Mouse (Mus musculus): ENCODE results near the gene Nr2e3.
"Not testable (repeated sequence)": the region's sequence is repeated elsewhere in the genome, so short reads cannot be mapped to it uniquely, and the experiment has no call there.

The Nr2e3 gene

DNA sequence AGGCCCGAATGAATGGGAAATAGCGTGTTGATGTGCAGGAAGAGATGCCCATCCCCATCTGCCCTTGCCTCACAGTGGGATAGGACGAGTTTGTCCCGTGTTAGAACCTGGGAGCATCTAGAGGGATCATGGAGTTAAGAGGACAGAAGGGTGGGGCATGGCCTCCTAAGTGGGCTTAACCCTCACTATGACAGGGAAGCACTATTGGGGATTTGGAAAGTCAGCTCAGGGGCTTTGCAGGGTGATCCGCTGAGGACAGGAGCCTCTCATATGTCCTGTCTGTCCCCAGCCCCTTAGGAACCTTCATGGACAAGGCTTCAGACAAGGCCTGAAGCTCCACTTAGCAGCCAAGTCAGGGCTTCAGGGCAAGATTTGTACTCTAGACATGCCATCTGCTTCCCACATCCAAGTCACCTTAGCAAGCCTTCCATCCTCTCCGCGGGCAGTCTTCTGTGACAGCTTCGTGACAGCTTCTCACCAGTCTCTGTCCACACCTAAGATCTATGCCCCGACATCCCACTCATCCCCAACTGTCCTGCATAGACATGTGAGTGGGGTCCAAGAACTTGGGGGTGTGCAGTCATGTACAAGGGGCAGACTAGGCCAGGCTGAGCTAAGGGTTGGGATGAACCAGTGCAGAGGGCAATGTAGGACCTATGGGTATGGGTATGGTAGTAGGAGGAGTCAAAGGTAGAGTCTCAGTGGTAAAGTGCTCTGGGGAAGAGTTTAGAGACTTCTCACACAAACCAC, 9.3 kb downstream of the Nr2e3 start:
- no peak for DNase-seq (ENCODE audit: low read depth, low spot score)

- no peak for DNase-seq (ENCODE audit: low read depth, low spot score)
These were observed 10.5 kb downstream of the Nr2e3 start for GRCm38 (mm10) chr9:59949981-59950380.

DNA sequence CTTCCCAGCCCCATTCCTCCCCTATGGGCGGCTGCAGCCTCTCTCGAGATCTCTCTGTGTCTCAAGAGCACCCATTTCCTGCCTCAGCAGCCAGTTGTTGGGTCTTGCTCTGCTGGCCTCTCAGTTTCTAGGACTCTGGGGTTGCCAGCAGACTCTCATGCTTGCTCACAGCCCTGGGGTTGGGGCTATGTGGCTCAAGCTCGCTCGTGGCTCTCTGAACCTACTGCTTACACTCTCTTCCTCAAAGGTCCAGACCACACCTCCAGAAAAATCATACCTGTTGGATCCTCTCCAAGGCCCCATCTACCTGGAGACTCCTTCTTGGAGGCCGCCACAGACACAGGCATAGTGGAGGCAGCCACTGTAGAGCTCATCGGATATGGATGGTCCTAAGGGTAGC, 10.9 kb downstream of the Nr2e3 start:
- no peak for DNase-seq (ENCODE audit: low read depth, low spot score)

DNA sequence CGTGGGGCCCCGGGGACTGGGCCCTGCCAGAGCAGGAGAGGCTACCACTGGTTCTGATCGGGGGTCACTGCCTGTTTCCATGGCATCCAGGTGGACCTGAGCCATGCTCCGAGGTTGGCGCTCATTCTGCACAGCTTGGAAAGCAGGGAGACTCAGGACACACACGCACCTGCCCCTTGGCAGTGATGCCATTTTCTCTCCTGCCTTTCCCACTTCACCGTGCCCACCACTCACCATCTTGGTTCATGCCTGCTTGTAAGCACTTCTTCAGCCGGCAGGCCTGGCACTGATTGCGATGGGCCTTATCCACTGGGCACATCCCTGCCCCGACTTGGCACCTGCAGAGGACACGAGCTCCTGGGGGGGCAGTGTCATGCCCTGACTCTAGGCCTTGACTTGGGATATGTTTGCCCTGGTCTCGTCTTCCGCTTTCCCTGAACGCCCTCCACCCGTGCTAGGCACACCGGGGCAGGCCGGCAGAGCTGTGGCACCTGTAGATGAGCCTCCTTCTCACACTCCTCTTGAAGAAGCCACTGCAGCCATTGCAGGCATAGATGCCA, 11.7 kb downstream of the Nr2e3 start:
- DNase-seq (ENCODE audit: low read depth, low spot score), result no peak

DNA sequence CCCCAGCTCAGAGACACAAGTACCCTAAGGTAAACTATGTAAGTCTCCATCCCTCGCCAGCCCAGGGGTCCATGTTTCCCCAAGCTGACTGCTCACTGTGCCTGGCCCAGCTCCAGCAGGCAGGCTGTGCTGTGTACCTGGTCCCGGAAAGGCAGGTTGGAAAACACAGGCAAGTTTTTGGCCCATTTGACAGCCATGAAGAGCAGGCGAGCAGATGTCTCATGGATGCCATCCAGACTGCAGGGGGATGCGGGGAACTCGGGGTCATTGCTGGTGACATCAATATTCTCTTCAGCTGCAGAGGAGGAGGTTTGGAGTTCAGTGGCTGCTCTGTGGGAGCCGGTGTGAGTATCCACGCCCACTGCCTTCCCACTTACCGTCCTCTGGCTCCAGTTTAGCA, 12.2 kb downstream of the Nr2e3 start:
- DNase-seq (ENCODE audit: low read depth, low spot score), result no peak

DNA sequence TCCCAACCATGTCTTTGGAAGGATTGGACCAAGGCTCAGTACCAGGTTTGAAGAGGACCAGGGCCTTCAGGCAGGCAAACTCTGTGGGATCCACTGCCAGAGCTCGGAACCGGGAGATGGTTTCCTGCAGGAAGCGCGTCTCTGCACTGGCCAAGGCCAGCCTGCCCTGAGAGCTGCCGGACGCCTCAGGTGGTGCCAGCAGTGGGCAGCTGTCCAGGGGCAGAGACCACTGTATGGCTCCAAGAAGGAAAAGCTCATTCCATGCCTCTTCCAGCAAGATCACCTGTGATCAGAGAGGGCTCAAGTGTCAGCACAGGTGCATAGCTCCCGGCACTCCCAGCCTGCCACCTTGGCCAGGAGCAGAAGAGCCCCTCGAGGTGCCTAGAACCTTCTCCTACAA, 13.2 kb downstream of the Nr2e3 start:
- no peak for DNase-seq (ENCODE audit: low read depth, low spot score)

- DNase-seq (ENCODE audit: low read depth, low spot score), result no peak
These were observed 15.2 kb downstream of the Nr2e3 start for GRCm38 (mm10) chr9:59945241-59945640.

- DNase-seq (ENCODE audit: low read depth, low spot score), result no peak
These were observed 16.6 kb downstream of the Nr2e3 start for GRCm38 (mm10) chr9:59943826-59944225.

DNA sequence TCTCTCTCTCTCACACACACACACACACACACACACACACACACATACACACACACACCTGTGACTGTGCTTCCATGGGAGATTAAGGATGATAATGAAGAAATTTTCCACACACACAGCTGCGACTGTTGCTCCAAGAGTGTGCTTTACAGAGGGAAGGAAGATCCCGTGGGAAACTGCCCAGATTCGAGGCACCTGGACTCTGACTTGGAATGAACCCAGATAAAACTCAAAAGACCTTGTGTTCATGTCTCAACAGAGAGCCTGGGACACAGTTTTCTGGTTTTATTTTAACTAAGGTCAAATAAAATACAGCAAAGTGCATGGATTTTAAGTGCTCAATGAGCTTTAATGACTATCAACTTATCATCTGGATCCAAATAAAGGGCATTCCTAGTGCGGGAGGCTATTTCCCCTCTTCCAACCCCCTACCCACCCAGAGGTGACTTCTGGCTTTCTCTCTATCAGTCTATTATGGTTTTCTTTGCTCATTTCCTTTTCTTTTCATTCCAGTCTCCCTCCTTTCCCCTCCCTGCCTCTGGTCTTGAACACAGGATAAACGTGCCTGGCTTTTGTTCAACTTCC, 17.9 kb downstream of the Nr2e3 start:
- no peak for DNase-seq (ENCODE audit: low read depth, low spot score)

DNA sequence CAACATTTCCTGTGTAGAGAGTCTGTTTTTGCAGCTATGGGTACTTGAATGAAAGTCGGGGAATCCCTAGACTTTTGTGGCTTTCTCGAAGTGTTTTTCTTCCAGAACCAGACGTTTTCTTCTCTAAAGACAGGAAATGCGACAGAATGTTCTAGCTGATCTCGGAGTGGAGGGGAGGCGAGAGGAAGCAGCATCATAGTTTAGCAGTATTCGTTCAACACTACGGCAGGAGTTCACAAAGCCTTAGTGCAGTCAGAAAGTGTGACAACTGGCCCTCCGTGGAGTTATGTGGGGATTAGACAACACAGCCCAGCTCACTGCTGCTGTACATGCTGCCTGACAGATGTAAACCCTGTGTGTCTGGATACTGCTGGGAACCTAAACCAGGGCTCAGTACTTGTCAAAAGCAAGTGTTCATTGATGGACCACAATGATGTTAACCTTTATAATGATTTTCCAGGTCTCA, 18.5 kb downstream of the Nr2e3 start:
- DNase-seq (ENCODE audit: low read depth, low spot score), result no peak

DNA sequence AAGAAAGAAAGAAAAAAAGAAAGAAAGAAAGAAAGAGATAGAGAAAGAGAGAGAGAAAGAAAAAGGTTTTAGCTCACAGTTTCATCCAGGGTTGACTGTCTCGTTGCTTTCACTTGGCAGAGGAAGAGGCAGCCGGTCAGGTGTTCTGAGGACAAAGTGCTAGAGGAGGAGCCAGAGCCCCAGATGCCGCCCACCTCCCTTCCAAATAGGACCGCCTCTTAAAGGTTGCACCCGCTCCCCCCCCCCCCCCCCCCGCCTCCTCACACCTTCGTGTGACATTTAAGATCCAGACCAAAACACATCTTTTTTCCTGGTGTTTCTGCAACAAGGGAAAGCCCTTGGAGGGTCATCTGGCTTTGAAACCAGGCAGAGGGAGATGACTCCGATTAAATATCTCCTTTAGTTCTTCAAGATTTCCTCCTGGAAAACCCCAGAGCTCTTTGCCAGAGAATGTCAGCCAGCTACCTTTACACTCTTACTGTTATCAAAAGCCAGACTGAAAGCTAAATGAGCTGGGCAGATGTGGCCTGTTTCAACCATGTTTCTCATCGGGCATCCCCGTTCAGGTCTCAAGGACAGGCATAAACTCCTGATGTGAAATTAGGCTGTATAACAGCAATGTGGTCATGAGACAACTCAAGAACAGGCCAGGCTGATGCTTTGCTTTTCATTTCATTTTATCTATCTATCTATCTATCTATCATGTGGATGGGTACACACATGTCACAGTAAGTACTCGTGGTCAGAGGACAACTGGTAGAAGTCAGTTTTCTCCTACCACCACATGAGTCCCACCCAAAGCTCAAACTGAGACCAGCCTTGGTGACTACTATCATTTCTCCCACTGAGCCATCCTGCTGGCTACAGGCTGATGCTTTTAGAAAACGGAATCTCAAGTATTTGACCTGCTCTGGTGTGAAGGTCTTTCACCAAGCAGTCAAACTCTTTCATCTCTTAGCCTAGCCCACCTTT, 19.3 kb downstream of the Nr2e3 start:
- no peak for DNase-seq (ENCODE audit: low read depth, low spot score)

DNA sequence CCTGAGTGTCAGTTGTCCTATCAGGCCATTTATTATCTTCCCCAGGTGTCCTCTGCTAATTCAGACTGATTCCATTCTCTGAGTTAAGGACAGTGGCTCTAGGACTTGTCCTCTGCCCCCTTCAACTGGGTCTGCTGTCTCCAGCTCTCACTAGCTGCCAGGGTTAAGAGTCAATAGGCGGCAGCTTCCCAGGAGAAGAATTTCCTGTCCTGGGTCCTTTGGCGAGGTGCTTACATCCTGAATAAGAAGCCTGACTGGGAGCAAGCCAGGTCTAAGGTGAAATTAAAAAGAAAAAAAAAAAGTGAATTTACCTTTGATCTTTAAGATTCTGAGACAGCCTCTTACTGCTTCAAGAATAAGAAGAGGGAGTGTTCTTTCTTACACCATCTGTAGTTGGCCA, 20.8 kb downstream of the Nr2e3 start:
- no peak for DNase-seq (ENCODE audit: low read depth, low spot score)

DNA sequence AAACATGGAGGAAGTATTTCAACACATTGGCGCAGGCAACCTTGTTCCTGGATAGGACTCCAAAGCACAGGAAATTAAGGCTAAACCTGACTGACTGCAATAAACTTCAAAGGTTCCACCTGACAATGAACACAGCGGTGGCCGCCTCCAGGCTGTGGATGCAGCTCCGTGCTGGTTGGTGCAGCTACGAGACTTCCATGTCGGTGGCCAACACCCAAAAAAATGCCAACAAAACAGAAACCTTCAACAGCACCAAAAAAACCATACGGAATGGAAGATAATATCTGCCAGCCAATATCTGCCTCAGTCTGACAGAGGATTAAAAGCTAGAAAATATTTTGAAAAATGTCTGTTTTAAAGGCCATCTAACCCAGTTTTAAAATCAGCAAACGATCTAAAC, 21.9 kb downstream of the Nr2e3 start:
- no peak for DNase-seq (ENCODE audit: low read depth, low spot score)

DNA sequence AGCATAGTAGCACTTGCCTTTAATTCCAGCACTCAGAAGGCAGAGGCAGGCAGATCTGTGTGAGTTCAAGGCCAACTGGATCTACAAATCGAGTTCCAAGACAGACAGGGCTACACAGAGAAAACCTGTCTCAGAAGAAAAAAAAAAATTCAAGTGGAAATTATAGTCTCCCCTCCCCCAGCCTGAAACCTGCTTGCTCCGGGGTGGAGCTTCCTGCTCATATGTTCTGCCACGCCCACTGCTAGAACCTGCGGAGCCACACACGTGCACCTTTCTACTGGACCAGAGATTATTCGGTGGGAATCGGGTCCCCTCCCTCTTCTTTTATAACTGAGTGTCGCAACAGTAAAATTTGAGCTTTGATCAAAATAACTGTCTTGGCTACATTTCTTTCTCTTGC, 24.6 kb downstream of the Nr2e3 start:
- DNase-seq (ENCODE audit: low read depth, low spot score), result not testable (repeated sequence)

GRCm38 (mm10) chr9:59930248-59930647, 30.2 kb downstream of the Nr2e3 start:
- peak; percentile 6 for DNase-seq (ENCODE audit: low read depth, low spot score)

GRCm38 (mm10) chr9:59914761-59915160, 45.7 kb downstream of the Nr2e3 start:
- DNase-seq (ENCODE audit: low read depth, low spot score), result no peak

DNA sequence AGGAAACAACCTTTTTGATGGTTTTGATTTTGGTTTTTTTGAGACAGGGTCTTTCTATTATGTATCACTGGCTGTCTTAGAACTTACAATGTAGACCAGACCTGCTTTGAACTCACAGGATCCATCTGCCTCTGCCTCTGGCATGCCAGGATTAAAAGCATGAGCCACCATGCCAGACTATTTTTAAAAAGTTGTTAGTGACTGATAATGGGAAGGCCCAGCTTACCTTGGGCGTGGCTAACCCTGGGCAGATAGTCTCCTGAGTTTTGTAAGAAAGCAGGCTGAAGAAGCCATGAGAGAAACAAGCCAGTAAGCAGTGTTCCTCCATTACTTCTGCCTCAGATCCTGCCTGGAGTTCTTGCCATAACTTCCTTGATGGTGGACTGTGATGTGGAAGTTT, 57.1 kb downstream of the Nr2e3 start:
- DNase-seq (ENCODE audit: low read depth, low spot score), result no peak
